Mouse (Mus musculus) cortical plate, adult 2 months (tissue): ENCODE results near the gene Il2rb.

Experiments used
- CTCF ChIP-seq: fragments of 200-500 bp; IDR thresholded peaks from 2 replicates; pipeline ENCODE4 v1.5.1; 2011; ENCODE audit warnings: mild to moderate bottlenecking, control low read depth, low read length; ENCODE audit not compliant: insufficient read depth; ENCODE audit errors: extremely low read depth
- POLR2A ChIP-seq: fragments of 200-500 bp; IDR thresholded peaks from 2 replicates; pipeline ENCODE4 v1.6.1; 2011; ENCODE audit warnings: mild to moderate bottlenecking, low read length, control low read depth; ENCODE audit not compliant: insufficient read depth; ENCODE audit errors: extremely low read depth

GRCm38 (mm10) chr15:78541606-78542005 lies 46.5 kb upstream of the Il2rb start:
- TF ChIP-seq POLR2A (no peak), CTCF (no peak)
